Mouse (Mus musculus) heart, adult 8-10 months (tissue): ENCODE results near the gene Dhdds. TPM values are rescaled to one million over a fixed set of nuclear protein-coding genes. Genes with fewer than 3 reads are reported as not detected.

Experiments used
- DNase-seq: peaks from one replicate; pipeline ENCODE4 v3.0.0; 2022; ENCODE audit warnings: low spot score
- total RNA-seq, 4 experiments: library from RNA; stranded (reverse); gene quantifications; 2 replicates each; pipeline ENCODE4 v1.2.4; 2022

Dhdds gene
- 10 to 100 TPM; 33.6 to 44.8 (median 36.3) TPM for total RNA-seq

DNA sequence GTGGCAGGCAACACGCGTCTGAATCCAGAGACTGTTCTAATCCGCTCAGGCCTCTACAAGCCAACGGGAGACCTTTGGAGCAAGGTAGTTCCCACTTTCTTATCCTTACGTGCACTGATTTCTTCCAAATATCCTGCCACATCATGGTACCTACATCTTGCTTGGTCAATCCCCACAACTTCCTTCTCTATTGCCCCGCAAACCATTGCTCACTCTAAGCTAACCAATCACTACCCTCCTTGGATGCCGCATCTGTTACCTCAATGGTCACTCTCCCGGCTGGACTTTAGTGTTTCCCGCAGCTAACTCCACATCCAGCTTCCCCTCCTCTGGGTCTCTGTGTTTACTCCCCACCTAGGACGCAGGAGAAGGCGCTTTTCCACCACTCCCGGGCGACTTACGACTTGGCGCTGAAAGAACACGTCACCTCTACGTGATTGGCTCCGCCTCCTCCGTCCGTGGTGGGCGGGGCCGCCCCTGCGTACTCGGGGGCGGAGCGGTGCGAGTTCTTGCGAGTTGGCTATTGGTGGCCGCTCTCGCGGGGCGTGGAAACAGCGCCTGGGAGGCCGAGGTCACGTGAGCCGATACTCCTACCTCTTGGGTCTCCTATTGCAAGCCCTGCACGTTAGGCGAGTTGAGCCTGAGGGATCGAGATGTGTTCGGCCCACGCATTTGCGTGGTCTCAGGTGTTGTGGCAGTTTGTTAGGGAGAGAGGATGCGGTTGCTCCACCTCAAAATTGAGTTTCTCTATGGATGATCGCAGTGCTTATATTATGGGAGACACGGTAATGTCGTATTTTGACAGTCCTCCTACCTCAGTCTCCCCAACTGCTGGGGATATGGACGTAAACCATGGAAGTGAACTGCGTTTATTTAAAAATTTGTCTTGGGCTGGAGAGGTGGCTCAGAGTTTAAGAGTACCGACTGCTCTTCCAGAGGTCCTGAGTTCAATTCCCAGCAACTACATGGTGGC lies at the start of gene Dhdds:
Dhdds (minus strand) TSS at position 453 of the 973 bp plus-strand sequence.
- peak; percentile 92 for DNase-seq

DNA sequence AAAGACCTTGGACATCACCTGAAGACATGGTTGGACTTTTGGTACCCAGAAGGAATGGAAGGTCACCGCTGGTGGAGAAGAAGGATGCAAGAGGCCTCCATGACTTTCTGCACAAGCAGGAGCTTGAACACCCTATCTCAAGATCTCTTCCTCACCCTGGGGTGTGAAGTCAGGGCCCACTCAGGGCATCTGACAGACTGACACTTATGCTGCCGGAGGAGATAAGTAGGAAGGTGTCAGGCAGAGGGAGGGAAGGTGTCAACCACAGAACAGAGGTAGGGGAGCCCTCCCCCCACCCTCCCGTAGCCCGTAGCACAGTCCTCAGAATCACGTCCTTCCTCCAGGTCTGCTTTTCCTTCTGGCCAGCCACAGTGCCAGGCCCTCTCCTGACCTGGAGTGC lies 46.9 kb upstream of the Dhdds start:
- no peak for DNase-seq

DNA sequence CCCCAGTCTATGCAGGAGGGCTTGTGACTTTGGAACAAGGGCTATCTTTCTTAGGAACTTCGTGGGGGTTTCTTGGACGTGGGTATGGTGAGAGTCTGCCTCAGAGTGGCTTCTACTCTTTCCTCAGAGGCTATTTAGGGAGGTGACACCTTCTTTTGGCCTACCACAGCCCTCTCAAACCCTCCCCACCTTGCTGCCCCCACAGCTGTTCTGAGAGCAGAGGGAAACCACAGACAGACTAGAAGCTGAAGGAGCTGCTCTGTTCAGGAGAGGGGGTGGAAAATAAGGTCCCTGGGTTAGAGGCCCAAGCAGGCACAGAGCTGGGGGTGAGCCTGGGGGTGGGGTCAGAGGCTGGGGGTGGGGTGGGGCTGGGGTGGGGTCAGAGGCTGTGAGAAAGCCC lies 42.3 kb upstream of the Dhdds start:
- no peak for DNase-seq

DNA sequence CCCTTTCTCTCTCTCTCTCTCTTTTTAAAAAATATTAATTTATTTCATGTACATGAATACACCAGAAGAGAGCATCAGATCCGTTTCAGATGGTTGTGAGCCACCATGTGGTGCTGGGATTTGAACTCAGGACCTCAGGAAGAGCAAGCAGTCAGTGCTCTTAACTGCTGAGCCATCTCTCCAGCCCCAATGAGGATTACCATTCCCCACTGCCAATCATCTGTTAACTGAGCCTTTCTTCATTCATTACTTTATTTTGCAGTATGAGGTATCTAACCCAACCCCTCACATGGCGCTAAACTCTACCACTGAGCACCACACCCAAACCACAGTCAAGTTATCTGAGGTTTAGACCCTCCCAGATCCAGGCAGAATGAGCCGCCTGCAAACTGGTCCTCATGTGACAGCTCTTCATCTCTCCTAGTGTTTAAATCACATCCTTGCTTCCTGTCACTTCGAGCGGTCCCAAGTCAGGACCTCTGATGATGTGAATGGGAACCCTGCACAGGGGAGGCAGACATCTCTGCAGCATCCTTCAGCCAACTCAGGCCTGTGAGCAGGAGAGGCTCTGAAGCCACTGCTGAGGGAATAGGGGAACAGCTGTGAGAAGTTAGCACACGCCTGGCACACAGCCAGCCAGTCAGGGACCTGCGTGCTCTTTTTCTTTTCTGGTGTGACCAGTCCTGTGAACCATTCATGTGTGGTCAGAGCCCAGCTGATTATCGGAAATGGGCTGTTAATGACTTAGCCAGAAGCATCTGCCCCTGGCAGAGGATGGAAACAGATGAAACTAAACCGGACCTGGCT lies 40.8 kb upstream of the Dhdds start:
- no peak for DNase-seq

DNA sequence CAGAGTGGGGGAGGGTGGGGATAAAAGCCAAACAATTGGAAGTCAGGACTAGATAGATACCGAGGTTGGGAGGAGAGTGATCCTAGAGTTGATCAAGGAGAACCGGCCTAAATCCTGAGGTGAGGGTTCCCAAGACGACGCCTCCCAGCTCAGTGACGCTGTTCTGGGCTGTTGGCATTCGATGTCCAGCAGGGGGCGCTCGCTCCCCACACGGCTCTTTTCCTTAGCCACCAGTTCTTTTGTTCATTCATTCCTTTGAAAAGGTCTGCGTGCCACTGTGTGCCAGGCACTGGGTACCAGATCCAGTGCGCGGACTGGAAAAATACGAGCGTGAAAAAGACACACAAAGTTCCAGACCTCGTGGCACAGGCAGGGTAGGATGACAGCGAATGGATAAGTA lies 35.2 kb upstream of the Dhdds start:
- DNase-seq = peak; percentile 51

DNA sequence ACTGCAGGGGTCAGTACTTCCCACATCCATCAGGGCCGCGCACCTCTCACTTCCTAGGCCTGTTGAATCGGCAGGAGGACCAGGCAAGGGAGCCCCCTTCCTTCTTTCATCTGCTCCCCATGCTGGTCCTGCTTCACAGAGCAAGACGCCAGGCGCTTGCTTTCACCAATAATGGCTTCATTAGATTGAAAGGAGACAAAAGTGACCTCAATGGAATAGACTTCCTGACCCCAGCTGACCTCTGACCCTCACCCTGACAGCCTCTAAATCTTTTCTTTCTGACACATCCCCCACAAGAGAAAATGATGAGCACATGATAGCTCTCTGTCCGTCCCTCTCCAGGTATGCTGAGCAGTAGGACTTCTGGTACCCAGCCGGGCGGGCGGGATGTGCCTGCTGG lies 25.1 kb upstream of the Dhdds start:
- no peak for DNase-seq

DNA sequence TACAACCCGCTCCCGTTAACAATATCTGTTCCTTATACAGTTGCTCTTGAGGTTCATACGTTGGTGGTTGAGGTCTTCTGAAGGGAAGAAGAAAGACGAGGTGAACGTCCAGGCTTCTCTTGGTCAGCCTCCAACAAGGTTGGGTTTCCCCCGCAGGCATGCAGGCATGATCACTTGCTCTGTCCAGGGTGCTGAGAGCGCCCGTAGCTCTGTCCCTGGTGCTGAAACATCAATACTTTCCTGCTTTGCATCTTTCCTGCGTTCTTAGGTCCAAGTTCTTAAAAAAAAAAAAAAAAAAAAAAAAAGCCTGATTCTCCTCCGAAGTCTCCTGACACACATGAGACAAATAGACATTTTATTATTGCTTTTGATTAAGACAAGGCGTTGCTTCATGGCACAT lies 19.9 kb upstream of the Dhdds start:
- DNase-seq = peak; percentile 60

DNA sequence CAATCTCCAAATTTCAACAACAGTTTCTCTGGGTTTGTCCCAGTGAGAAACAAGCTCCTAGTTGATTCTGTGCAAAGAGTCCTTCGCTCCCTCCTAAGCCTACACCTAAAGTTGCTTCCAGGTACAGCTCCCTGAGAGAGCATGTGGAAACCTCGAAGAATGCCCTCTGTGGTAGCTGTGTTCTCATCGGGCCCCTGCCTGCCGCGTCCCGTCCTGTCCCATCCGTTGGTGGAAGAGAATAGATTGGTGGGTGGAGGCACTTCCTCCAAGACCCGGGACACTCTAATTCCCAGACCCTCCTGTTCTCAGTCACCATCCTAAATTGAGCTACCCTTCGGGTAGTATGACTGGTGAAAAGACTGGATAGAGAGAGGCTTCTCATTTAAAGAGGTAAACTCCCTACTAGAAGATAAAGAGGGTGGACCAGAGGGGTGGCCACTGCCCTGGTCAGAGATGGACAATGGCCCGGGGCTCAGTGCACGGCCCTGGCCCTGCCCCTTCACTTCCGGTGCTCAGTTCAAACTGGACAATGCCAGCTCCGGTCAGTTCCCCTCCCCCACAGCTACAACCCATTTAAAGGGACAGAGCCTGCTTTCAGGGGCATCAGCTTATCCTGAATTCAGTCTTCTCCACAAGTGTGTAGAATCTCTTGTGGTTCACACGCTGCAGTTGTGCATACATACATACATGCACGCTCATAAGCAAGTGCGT lies 19.1 kb upstream of the Dhdds start:
- no peak for DNase-seq

DNA sequence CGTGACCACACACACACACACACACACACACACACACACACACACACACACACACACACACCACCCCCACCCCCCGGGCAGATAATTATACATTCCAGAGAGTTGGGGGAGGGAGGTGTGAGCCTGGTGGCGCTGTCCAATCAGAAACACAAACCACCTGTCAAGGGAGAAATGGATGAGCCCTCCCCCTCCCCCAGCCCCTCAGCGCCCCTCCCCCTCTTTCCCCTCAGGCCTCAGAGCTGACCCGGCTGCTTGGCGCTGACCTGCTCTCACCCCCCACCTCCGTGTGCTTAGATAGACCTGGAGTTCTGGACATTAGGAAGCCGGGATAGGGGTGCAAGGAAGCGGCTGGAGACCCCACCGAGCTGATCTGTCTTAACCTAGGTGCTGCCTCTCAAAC lies 18.5 kb upstream of the Dhdds start:
- DNase-seq = no peak

DNA sequence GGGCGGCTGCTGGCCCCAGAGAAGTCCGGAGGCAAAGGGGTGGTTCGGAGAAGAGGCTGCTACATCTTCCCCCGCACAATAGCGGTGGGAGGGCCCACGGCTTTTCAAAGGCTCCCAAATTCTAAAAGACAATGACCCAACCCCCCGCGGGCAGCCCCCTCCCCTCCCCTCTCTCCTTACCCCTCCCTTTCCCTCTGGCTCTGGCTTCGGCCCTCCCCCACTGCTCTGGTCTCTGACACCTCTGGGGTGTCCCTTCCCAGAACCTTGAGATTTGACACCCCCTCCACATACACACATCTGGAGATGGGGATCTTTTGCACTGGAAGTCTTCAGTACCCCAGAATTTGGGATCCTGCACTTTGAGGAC lies 18.0 kb upstream of the Dhdds start, which contains the start of gene Lin28a:
Lin28a (minus strand) TSS at position 63 of the 367 bp plus-strand sequence.
- DNase-seq = no peak

DNA sequence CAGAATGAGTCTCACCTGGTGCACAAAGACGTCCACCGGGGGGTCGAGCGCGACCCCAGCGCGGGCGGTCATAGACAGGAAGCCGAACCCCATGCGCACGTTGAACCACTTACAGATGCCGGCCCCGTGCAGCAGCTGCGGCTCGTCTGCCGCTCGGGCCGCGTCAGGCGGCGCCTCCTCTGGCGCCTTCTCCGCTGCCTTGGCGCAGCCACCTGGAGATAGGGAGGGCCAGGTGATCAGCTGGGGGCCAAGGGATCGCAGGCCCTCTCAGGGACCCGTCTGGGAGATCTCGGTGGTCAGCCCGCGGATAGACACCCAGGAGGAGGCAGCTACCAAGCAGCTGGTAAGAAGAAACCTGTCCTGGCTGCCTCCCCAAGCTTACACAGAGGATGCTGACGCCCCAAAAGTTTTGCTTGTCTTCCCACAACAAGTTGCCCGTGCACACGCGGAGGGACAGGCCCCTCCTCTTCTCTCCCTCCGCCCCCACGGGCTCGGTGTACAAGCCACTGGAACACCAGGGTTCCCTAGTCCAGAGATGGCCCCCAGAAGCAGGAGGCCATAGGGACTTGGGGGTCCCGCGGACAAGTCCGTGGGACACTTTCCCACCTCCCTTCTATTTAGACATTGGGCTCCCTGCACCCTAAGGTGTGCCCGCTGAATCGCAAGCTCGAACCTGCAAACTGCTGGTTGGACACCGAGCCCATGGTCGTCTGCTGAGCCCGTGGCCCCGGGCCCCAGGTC lies 17.5 kb upstream of the Dhdds start:
- DNase-seq = no peak

DNA sequence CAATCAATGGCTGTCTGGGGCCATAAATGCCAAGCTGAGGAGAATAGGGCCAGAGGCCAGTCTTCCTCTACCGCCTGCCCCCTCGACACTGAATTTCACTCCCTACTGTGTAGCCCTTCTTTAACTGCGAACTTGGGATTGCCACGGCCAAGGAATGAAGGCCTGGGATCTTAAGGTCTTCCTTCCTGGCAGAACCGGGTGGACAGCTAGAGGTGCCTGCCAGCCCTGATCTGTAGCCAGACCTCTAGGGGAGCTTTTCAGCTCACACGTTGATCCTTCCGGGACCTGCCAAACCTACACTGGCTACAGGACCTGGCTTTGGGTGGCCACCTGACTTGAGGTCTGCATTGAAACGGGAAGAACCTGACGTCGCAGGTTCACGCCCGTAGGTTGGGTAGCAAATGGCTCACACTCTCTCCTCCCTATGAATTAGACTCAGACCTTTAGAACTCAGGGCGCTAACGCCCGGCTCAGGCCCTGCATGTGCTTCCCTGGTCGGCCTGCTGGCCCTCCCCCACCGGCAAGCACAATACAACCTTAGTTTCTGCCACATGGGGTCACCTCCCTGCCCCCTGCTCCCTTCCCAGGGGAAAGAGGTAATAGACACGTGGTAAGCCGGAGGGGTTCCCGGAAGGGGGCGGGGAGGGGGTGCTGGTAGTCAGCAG lies 16.6 kb upstream of the Dhdds start:
- no peak for DNase-seq

DNA sequence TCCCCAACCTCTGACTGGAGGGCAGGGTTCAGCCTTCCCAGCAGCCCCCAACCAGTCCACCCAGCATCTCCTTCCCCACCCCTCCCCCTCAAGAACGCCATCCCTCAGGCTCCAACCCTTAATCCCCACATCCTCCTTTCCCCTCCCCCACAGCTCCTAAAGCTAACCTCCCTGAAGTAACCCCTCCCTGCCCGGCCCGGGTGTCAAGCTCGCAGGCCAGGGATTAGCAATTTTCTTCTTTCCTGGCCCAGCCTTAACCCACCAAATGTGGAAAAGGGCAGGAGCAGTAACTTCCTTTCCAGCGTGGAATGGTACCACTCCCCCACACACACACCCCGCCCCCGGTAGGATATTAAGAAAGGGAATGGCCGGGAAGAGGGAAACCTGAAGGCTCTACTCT lies 16.0 kb upstream of the Dhdds start:
- no peak for DNase-seq

DNA sequence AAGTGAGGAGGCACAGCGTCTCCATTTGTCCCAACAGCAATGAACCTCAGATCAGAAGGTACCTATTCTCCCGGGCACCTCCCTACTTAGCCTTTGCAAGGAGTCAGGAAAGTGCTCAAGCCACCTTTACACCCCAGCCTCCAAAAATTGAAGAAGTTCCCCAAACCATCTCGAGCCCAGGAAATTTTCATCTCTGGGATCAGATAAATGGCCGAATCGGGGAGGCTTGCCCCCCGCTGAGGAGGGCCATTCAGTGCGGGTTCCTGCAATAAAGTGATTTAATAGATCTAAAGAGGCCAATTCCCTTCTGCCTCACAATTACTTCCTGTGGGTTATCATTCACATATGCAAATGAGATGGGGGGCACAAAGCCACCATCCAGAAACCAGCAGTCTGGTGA lies 15.5 kb upstream of the Dhdds start:
- DNase-seq = no peak

DNA sequence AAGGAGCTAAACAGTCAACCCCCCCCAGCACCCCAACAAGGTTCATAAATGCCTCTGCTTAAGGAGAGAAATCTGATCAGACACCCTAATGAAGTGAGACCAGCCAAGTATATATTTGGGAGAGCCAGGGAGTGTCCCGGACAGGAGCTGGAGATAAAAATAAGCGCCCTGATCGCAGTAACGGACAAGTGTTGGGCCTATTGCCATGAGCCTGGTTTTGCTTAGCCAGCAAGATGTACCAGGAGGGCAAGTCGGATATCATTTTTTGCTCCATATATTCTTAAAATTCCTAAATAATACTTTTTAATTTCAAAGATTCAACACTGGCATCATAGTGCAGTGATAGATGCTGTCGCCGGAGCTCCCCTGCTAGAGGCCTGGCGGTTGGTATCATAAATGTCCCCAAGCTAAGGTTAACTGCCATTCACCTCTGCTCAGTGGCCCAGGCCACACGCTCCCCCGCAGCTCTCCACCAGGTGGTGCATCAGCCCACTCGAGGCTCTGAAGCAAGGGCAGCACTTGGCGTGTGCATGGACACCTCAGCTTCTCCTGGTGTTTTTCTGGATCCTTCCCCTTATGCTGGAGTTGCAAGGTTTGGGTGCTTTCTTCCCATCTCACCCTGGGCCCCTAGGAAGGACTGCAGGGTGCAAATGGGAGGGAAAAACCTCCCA lies 12.3 kb upstream of the Dhdds start:
- peak; percentile 16 for DNase-seq

DNA sequence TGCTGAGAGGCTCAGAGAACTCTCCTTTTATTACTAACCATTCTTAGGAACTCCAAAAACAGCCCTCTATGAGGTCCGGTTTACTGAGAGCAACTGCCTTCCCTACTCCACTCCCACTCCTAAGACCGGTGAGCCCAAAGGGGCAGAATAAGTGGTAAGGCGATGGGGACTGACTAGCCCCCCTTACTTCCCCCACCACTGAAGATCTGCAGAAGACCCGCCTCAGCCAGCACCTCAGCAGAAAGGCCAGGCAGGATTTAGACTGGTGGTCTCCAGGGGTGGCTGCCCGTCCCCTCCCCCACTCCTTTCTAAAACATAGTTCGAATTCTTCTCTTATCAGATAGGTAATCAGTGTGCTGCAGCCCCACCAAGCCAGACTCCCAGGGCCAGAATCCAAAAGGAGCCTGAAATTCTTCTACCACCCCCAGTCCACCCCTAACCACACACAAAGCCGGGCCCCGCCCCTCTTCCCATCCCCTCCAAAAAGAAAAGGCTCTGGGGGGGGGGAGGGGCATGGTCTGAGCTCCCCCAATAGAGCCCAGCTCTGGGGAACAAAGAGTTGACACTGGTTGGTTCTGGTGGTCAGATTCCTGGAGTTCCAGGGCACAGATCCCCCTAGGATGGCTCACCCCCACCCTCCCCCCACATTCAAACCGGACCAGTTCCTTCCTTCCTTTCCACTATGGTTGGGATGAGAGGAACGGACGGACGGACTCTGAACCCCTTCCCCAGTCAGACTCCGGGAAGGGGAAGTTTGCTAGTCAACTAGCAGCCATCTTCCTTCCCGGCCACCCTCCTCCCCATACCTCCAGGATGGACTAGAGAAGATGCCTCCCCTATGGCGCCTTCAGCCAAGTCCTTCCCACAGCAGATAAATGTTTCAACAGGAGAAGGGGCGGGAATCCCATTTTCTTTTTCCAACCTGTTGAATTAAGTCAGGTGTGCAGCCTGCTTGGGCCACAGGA lies 11.0 kb upstream of the Dhdds start:
- no peak for DNase-seq

DNA sequence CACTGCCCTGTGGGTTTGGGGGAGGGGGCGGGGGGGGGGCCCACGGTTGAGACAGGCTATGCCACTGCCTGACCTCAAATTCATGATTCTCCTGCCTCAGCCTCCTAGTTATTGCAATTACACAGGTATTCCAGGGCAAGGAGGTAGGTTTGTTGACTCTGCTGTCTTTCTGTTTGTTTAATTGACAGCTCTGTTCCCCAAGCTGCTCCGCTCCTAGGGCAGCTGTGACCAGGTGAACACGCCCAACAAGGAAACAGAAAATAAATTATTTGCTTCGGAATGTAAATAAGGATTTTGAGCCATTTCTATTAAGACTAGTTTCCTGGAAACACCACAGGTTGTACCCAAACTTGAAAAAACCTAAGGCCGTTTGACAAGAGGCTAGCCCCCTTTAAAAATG lies 9.0 kb upstream of the Dhdds start:
- no peak for DNase-seq

DNA sequence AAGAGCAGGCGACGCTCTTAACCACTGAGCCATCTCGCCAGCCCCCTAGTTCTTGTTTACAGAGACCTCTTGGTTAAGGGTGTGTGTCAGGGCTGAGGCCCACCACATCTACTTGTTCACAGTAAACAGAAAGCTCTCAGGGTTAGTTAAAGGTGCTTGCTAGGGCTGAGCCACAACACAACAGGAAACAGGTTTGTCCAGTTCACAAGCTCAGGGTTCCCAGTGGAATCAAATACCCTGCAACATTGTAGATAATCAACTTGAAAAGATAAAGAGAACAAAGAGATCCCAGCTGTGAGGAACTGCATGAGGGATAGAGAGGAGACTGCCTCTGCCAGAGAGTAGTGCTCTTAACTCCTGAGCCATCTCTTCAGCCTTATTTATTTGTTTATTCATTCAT lies 6.1 kb upstream of the Dhdds start:
- DNase-seq = no peak
